Mouse (Mus musculus) embryonic fibroblast, embryonic 13.5 days (primary cell): ENCODE measurements around the gene Pla2g3. TPM values are rescaled to one million over a fixed set of nuclear protein-coding genes. Genes with fewer than 3 reads are reported as not detected.

Source experiments
- H3K27ac ChIP-seq: 2 replicates; pipeline ENCODE4 v1.5.1; 2012; ENCODE audit warnings: low read length, control low read depth, inconsistent platforms; ENCODE audit not compliant: insufficient read depth
- H3K4me1 ChIP-seq: 2 replicates; pipeline ENCODE4 v1.6.1; 2011; ENCODE audit warnings: low read length; ENCODE audit not compliant: control insufficient read depth, insufficient read depth
- H3K4me3 ChIP-seq: 2 replicates; pipeline ENCODE4 v1.5.1; 2011; ENCODE audit warnings: mild to moderate bottlenecking, control low read depth, low read length; ENCODE audit not compliant: insufficient read depth
- CTCF ChIP-seq: IDR thresholded peaks from 2 replicates; pipeline ENCODE4 v1.5.1; 2011; ENCODE audit warnings: mild to moderate bottlenecking, control low read depth, low read length, moderate library complexity, borderline replicate concordance; ENCODE audit not compliant: insufficient read depth
- POLR2A ChIP-seq: IDR thresholded peaks from 2 replicates; pipeline ENCODE4 v1.6.1; 2011; ENCODE audit warnings: low read depth, mild to moderate bottlenecking, control low read depth, low read length, moderate library complexity
- polyA plus RNA-seq: library from polyadenylated mRNA; stranded (reverse); fragments of >200 nt; gene quantifications from 2 replicates; pipeline ENCODE4 v1.2.4, GENCODE M21; 2011; ENCODE audit warnings: low read depth; ENCODE audit not compliant: missing spikeins, insufficient read length

Gene Pla2g3
- polyA plus RNA-seq, 1 experiment = 0.25 TPM

DNA sequence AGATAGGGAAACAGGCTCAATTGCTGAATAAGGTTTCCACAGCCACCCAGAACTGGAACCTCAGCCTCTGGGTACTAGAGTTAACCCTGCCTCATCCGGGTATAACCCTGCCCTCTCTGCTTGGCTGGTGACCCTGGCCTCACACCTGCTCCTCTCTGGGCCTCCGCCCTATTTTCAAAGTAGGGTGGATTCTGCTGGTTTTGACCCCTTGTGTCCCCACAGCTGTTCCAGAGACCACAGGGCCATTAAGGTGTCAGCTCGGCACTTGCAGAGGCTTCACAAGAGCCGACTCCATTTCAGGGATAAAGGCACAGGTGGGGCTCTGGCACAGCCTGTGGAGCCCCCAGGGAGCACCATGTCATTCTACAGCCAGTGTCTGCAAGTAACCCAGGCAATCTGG is 4.7 kb downstream of the Pla2g3 start:
- TF ChIP-seq POLR2A (no peak), CTCF (no peak)
- no peak overlapping the region for H3K27ac ChIP-seq
- no peaks in the 10 kb centered on the region for H3K4me1 ChIP-seq
- H3K4me3 ChIP-seq = no peak overlapping the region

DNA sequence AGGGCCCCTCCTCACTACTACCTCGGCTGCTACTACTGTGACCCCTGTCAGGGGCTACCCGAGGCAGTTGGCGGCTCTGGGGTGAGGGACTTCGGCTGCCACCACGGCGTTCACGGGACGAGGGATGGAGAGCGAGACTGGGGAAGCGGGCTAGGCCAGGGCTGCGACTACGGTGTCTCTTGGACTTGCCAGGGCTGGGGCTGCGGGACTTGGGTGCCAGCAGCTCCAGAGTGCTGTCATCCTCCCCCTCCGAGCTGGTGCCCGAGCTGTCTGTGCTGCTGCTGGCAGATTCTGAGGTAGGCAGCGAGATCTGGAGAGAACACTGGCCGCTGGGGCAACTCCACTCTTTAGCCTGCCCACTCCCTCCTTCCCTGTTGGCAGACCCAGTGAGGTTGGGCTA is 6.8 kb downstream of the Pla2g3 start:
- Histone ChIP-seq H3K4me3 (no peak overlapping the region), H3K4me1 (no peaks in the 10 kb centered on the region), H3K27ac (no peak overlapping the region)
- TF ChIP-seq CTCF = no peak
- no peak for TF ChIP-seq POLR2A

DNA sequence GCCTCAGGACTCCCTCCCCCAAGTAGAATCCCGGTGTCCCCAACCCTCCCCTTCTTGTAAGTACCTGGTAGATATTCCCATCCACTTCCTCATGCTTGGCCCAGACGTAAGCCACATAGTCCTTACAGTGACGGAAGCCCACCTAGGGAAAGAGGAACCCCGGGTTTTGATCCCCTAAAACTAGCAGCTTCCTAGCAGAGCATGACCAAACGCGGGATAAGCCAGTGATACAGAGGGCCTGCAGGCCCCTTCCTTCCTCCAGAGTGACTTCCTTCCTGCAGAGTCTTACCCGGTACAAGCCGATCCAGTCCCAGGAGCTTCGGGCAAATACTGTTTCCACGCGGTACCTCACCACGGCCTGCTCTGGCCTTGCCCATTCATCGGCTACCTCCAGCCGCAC is 7.4 kb downstream of the Pla2g3 start:
- TF ChIP-seq CTCF = no peak
- no peak for TF ChIP-seq POLR2A
- Histone ChIP-seq H3K4me3 (no peak overlapping the region), H3K27ac (no peak overlapping the region), H3K4me1 (no peaks in the 10 kb centered on the region)

DNA sequence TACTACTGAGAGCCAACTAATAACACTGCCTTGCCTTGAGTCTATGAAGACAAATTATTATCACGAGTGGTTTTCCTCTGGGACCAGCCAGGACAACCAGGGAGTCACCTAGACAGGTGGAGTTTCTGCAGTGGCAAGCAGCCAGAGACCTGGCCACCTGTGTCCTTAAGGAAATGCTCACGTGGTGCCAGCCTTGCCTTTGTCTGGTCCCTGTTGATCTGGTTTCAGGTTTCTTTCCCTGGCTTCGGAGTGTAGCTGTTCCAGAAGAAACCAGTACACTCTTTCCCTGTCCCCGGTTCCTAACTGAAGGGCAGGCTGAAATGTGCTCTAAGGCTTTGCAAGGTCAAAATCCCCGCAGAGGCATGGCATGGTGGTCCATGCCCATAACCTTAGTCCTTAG is 8.7 kb downstream of the Pla2g3 start:
- no peaks in the 10 kb centered on the region for H3K4me1 ChIP-seq
- H3K27ac ChIP-seq = no peak overlapping the region
- no peak overlapping the region for H3K4me3 ChIP-seq
- no peak for TF ChIP-seq CTCF
- TF ChIP-seq POLR2A = no peak

DNA sequence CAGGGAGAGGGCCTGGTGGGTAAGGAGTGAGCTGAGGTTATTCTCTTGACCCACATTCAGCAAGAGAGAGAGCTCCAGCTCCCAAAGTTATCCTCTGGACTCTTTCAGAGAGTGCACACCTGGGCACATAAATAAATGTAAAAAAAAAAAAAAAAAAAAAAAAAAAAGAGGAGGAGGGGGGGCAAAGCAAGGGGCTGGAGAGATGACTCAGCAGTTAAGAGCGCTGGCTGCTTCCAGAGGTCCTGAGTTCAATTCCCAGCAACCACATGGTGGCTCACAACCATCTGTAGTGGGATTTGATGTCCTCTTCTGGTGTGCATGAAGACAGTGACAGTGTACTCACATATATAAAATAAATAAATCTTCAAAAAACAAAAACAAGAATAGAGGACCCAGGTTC is 9.2 kb downstream of the Pla2g3 start:
- Histone ChIP-seq H3K27ac (no peak overlapping the region), H3K4me1 (no peaks in the 10 kb centered on the region), H3K4me3 (no peak overlapping the region)
- TF ChIP-seq POLR2A (no peak), CTCF (no peak)

DNA sequence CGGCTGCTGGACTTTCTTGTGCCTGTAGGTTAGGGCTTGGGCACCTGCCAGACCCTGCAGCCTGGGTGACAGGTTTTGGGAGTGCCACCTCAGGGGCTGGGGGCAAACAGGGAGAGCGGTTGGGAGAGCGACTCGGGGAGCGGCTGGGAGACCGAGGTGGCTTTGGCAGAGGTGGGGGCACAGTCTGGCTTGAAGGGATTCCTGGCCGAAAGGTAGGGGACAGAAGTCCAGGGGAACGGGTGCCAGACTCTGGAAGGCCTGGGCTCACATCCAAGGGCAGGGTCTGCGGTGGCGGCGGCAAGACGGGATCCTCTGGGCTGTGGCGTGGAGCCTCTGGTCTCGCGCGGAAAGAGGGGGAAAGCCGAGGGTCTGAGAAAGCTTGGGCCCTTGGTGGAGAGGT is 14.0 kb downstream of the Pla2g3 start:
- Histone ChIP-seq H3K4me1 (no peaks in the 10 kb centered on the region), H3K27ac (no peak overlapping the region), H3K4me3 (no peak overlapping the region)
- no peak for TF ChIP-seq POLR2A
- TF ChIP-seq CTCF = no peak

DNA sequence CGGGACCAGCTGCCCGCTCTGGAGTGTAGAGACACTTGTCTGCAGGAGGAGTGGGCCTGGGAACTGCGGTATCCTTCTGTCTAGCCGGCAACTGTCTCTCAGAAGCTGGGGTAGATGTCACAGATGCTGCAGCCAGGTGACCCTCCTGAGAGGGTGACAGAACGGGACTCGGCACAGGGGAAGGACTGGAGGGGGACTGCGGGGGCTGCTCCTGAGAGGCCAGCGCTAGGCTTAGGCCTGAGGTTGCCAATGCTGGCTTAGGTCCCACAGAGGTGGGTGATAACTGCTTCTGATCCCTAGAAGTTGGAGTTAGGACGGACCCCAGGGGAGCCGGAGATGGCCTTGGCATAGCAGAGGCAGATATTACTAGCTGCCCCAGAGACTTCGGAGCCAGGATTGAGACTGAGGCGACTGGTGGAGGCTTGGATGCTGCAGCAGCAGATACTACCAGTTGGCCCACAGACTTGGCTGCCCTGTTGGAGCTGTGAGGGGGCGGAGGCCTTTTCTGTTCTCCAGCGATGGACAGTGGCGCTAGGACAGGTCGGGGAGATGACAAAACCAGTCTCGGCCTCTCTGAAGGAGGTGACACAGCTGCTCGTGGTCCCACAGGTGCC is 14.5 kb downstream of the Pla2g3 start:
- H3K4me1 ChIP-seq = no peaks in the 10 kb centered on the region
- H3K27ac ChIP-seq = no peak overlapping the region
- no peak overlapping the region for H3K4me3 ChIP-seq
- no peak for TF ChIP-seq CTCF
- TF ChIP-seq POLR2A = no peak

DNA sequence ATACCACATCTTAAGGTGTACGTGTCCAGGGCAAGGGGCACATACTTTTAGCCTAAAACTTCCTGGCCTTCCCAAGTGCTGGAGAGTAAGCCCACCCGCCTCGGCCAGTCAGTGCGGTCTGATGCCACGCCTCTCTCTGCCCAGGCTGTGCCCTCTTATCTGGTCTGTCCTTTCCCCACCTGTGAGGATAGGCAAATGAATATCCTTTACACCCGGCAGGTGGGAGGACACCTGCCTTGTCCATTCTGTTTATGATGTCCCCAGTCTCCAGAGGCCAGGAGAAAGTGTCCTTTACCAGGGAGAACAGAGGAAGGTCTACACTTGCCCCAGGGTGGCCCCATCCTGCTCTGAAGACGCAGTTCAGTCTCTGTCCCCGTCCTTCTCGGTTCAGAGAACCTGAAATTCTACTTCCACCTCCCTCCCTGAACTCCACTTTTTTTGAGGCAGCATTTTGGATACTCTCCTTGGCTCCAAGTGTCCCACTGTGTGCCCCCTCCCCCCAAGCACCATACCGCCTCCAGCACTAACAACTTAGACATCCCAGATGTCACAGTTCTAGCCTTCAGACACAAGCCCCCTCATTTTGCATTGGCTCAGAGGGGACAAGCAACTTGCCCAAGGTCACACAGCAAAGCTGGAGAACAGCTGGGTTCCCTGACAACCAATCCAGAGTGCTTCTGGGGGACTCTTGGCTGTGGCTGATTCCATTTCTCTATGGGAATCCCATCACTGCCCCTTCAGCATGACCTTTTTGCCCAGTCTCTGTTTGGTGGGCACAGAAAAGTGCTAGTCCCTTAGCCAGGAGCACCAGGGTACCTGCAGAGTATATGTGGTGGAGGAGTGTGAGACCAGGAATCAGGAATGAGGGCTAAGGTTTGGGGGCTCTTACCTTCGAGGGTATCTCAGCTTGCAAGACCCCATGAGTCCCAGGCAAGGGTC is 15.9 kb downstream of the Pla2g3 start:
- Histone ChIP-seq H3K4me1 (no peaks in the 10 kb centered on the region), H3K27ac (no peak overlapping the region), H3K4me3 (no peak overlapping the region)
- TF ChIP-seq POLR2A = no peak
- TF ChIP-seq CTCF = no peak

DNA sequence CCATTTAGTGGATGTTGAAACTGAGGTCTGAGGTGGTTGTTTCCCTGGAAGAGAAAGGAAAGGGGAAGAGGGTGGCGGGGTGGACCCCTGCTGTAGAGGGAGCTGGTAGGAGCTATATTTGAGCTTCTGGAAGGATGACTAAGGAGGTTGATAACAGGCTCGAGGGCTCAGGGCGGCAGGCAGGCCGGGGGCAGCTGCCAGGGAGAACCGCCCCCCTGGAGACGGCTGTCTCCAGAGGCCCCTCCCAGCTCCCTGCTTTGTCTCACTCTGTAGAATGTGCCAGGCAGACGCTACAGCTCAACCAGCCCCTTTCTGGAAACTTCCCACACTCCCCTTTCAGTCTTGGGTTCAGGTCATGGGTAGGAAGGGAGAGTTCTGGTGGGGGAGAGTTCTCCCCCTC is 20.1 kb downstream of the Pla2g3 start:
- no peak for TF ChIP-seq POLR2A
- TF ChIP-seq CTCF = no peak
- Histone ChIP-seq H3K27ac (no peak overlapping the region), H3K4me1 (no peaks in the 10 kb centered on the region), H3K4me3 (no peak overlapping the region)
